Mouse (Mus musculus) lung, postnatal 0 days (tissue): ENCODE results near the gene Mb21d2.

Experiments
- CTCF ChIP-seq: IDR thresholded peaks from 2 replicates; pipeline ENCODE4 v1.5.1; 2016; ENCODE audit warnings: antibody characterized with exemption, mild to moderate bottlenecking
- EP300 ChIP-seq: IDR thresholded peaks from 2 replicates; pipeline ENCODE4 v1.6.1; 2016; ENCODE audit warnings: antibody characterized with exemption, mild to moderate bottlenecking, control low read depth

GRCm38 (mm10) chr16:28884661-28885060 lies 44.8 kb downstream of the Mb21d2 start:
- TF ChIP-seq CTCF (no peak), EP300 (no peak)
